Mouse (Mus musculus): Measurements from ENCODE around the gene Itga7.

DNA sequence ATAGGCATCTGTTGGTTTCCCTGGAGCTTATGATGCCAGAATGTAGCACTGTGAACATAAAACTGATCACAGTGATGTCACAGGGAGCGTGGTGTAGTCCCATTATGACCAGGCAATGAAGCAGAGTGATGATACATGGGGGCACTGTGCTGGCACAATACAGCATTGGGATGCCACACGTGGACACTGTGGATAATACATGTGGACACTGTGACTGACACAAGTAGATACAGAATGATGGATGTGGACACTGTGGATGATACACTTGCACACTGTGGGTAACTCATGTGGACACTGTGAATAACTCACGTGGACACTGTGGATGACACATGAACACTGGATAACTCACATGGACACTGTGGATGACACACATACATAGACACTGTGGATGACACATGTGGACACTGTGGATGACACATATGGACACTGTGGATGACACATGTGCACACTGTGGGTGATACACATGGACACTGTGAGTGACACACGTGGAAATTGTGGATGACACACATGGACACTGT is 63.0 kb downstream of the Itga7 start:
- no peak for TF ChIP-seq CTCF (IDR thresholded peaks at IDR 0.05; ENCODE audit: control insufficient read depth, insufficient read depth, low read length)
- no peak for TF ChIP-seq POLR2A (IDR thresholded peaks at IDR 0.05; ENCODE audit: borderline replicate concordance, control insufficient read depth, low read depth, low read length)
